Mouse (Mus musculus): ENCODE results near the gene Zfp651. TPM values are rescaled to one million over a fixed set of nuclear protein-coding genes. Genes with fewer than 3 reads are reported as not detected.

Zfp651 gene
- polyA plus RNA-seq, 1 experiment from 2014 or later, result 8.0 TPM

DNA sequence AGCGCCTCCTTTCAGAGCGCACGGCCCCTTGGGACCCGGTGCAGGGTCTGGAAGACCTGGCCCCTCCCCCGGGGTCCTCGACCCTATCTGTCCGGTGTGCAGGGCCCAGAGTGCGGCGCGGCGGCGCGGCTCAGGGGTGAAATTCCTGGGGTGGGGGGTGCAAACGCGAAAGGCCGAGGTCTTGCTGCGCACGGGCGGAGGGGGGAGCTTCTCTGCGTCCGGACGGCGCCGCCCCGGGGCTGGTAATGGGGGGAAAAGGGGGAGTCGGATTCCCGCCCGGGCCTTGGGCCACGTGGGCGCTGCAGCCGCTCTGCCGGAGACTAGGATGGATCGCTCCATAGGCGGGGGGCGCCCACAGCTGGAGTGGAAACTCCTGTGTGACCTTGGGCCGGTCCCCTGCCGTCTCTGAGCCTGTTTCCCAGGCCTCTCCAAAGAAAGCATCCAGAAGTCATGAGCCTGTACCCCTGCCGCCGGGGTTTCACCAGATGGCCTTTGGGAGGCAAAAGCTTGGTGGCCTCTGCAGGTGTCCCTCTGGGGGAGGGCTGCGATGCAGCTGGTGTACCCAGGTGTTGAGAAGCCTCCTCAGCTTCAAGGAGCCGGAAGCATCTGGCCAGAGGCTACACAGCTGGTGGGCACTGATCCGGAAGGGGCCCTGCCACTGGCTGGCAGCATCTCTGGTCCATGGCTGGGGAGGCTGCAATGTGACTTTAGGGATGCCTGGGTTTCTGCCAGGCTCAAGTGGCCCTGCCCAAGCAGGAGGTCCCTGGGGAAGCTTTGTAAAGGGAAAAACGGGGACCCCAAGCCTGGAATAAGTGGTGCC, 1.4 kb downstream of the Zfp651 start:
- peaks cover 26% of the 10 kb centered on the region; the same call in 1 of the 2 replicates for H3K4me1 ChIP-seq (ENCODE audit: control insufficient read depth, insufficient read depth, low read length)
- peak overlapping the region; percentile 93 for H3K27ac ChIP-seq (ENCODE audit: low read depth, low read length)
- no peaks in the 10 kb centered on the region for H3K27me3 ChIP-seq (ENCODE audit: control insufficient read depth, insufficient read depth, low read length)
- H3K9ac ChIP-seq (ENCODE audit: low read depth, low read length), result peak overlapping the region; percentile 92
- H3K4me3 ChIP-seq (ENCODE audit: low read length), result peak overlapping the region; percentile 86
- H3K36me3 ChIP-seq (ENCODE audit: control insufficient read depth, insufficient read depth, low read length), result peaks cover 37% of the 10 kb centered on the region
- 1% methylated on average over 31 of the region's 43 CpGs for WGBS
- H3K4me2 ChIP-seq (replicated peaks; ENCODE audit: low read depth, low read length), result peak overlapping the region; percentile 94
- peak; percentile 74 for ATAC-seq (ENCODE audit: low FRiP score, low TSS enrichment)
- H3K9me3 ChIP-seq (ENCODE audit: control insufficient read depth, low read length), result no peaks in the 10 kb centered on the region

DNA sequence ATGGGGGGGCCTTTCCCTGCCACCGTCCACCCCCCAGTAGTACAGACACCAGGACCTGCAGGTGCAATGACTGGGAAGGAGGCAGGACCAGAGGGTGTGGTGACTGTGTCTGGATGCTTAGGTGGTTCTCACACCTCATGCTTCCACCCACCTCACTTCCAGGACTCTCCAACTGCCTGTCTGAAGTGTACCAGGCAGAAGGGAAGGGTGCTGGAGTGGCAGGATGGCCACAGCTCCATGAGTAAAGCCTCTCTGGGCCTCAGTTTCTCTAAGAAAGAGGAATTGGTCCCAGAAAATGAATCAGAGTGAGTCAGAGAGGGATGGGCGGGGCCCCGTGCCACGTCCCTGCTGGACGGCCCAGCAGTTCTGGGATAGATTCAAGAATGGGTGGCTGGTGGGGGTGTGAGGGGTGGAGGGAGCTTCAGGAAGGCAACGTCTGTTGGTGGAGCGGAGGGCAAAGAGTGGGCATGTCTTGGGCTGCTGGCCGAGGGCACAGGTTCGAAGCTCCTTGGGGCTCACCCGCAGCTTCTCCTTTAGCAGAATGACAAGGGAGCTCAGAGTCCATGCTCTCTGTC, 2.0 kb downstream of the Zfp651 start:
- Histone ChIP-seq H3K4me2 (replicated peaks; ENCODE audit: low read depth, low read length) (peak overlapping the region; percentile 94), H3K4me1 (ENCODE audit: control insufficient read depth, insufficient read depth, low read length) (peaks cover 26% of the 10 kb centered on the region; the same call in 1 of the 2 replicates), H3K27me3 (ENCODE audit: control insufficient read depth, insufficient read depth, low read length) (no peaks in the 10 kb centered on the region), H3K9ac (ENCODE audit: low read depth, low read length) (peak overlapping the region; percentile 92), H3K27ac (ENCODE audit: low read depth, low read length) (no peak overlapping the region), H3K36me3 (ENCODE audit: control insufficient read depth, insufficient read depth, low read length) (peaks cover 38% of the 10 kb centered on the region), H3K4me3 (ENCODE audit: low read length) (peak overlapping the region; percentile 86), H3K9me3 (ENCODE audit: control insufficient read depth, low read length) (no peaks in the 10 kb centered on the region)
- 71% methylated on average over 10 of the region's 10 CpGs for WGBS
- no peak for ATAC-seq (ENCODE audit: low FRiP score, low TSS enrichment)

DNA sequence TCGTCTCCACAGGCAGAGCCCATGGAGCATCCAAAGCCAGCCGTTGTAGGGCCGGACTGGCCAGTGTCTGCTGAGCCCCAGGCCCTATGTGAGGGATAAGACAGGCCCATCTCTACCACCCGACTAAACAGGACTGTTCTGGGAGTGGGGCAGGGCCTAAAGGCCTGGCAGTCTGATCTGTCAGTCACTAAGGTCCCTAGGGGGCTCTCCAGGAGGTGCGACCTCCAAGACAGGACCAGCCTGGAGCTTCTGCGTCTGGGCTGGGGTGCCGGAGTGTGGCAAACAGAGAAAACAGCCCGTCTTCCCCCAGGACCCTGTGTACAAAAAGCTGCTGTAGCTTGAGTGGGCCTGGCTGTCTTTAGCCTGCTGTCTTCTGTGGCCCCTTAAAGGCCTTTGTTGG, 2.7 kb downstream of the Zfp651 start:
- no peak overlapping the region for H3K27ac ChIP-seq (ENCODE audit: low read depth, low read length)
- H3K36me3 ChIP-seq (ENCODE audit: control insufficient read depth, insufficient read depth, low read length), result peaks cover 38% of the 10 kb centered on the region
- ATAC-seq (ENCODE audit: low FRiP score, low TSS enrichment), result no peak
- H3K4me2 ChIP-seq (replicated peaks; ENCODE audit: low read depth, low read length), result no peak overlapping the region
- H3K9me3 ChIP-seq (ENCODE audit: control insufficient read depth, low read length), result no peaks in the 10 kb centered on the region
- H3K27me3 ChIP-seq (ENCODE audit: control insufficient read depth, insufficient read depth, low read length), result no peaks in the 10 kb centered on the region
- H3K4me3 ChIP-seq (ENCODE audit: low read length), result no peak overlapping the region
- no peak overlapping the region for H3K9ac ChIP-seq (ENCODE audit: low read depth, low read length)
- peaks cover 26% of the 10 kb centered on the region; the same call in 1 of the 2 replicates for H3K4me1 ChIP-seq (ENCODE audit: control insufficient read depth, insufficient read depth, low read length)
- WGBS, result 67% methylated on average over 8 of the region's 8 CpGs

DNA sequence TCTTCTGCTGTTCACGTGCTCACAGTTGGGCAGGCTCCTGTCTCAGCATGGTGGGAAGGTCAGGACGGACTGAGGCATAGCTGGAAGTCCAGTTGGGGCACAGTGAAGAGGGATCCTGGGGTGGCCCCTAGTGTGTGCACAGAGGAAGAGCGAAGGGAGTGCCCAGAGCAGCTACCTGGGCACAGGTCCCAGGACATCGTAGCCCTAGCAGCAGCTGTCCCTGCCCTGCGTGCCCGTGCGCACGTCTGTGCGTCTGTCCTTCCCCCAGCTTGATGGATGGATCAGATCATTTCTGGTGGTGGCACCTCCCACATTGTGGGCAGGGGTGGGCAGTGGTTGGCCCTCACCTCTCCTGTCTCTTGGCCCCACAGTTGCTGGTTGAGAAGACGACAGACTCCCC, 3.1 kb downstream of the Zfp651 start:
- Histone ChIP-seq H3K9ac (ENCODE audit: low read depth, low read length) (no peak overlapping the region), H3K4me3 (ENCODE audit: low read length) (no peak overlapping the region), H3K9me3 (ENCODE audit: control insufficient read depth, low read length) (no peaks in the 10 kb centered on the region), H3K27ac (ENCODE audit: low read depth, low read length) (no peak overlapping the region), H3K4me1 (ENCODE audit: control insufficient read depth, insufficient read depth, low read length) (peaks cover 26% of the 10 kb centered on the region; the same call in 1 of the 2 replicates), H3K36me3 (ENCODE audit: control insufficient read depth, insufficient read depth, low read length) (peaks cover 40% of the 10 kb centered on the region), H3K4me2 (replicated peaks; ENCODE audit: low read depth, low read length) (no peak overlapping the region), H3K27me3 (ENCODE audit: control insufficient read depth, insufficient read depth, low read length) (no peaks in the 10 kb centered on the region)
- no peak for ATAC-seq (ENCODE audit: low FRiP score, low TSS enrichment)
- WGBS, result 82% methylated on average over 10 of the region's 10 CpGs

DNA sequence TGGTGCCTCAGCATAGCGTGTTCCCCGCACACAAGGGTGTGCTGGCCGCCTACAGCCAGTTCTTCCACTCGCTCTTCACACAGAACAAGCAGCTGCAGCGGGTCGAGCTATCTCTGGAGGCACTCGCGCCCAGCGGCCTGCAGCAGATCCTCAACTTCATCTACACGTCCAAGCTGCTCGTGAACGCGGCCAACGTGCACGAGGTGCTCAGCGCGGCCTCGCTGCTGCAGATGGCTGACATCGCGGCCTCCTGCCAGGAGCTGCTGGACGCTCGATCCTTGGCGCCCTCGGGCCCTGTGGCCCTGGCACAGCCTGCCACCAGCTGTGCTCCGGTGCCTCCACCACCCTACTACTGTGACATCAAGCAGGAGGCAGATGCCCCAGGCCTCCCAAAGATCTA, 3.6 kb downstream of the Zfp651 start:
- Histone ChIP-seq H3K27me3 (ENCODE audit: control insufficient read depth, insufficient read depth, low read length) (no peaks in the 10 kb centered on the region), H3K9me3 (ENCODE audit: control insufficient read depth, low read length) (no peaks in the 10 kb centered on the region), H3K4me2 (replicated peaks; ENCODE audit: low read depth, low read length) (no peak overlapping the region), H3K4me1 (ENCODE audit: control insufficient read depth, insufficient read depth, low read length) (peaks cover 22% of the 10 kb centered on the region; the same call in 1 of the 2 replicates), H3K4me3 (ENCODE audit: low read length) (no peak overlapping the region), H3K27ac (ENCODE audit: low read depth, low read length) (no peak overlapping the region), H3K9ac (ENCODE audit: low read depth, low read length) (no peak overlapping the region), H3K36me3 (ENCODE audit: control insufficient read depth, insufficient read depth, low read length) (peaks cover 45% of the 10 kb centered on the region)
- 91% methylated on average over 25 of the region's 25 CpGs for WGBS
- no peak for ATAC-seq (ENCODE audit: low FRiP score, low TSS enrichment)

DNA sequence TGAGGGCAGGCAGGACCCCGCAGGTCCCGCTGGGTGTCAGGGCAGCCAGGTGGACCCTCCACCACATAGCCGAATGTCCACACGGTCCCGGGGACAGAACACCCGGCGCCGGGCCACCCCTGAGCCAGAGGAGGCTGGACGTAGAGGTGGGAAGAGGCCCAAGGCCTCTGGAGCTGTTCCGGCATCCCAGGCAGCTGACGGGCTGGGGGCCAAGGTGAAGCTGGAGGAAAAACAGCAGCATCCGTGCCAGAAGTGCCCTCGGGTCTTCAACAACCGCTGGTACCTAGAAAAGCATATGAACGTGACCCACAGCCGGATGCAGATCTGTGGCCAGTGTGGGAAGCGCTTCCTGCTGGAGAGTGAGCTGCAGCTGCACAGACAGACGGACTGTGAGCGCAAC, 4.6 kb downstream of the Zfp651 start:
- 91% methylated on average over 19 of the region's 19 CpGs for WGBS

DNA sequence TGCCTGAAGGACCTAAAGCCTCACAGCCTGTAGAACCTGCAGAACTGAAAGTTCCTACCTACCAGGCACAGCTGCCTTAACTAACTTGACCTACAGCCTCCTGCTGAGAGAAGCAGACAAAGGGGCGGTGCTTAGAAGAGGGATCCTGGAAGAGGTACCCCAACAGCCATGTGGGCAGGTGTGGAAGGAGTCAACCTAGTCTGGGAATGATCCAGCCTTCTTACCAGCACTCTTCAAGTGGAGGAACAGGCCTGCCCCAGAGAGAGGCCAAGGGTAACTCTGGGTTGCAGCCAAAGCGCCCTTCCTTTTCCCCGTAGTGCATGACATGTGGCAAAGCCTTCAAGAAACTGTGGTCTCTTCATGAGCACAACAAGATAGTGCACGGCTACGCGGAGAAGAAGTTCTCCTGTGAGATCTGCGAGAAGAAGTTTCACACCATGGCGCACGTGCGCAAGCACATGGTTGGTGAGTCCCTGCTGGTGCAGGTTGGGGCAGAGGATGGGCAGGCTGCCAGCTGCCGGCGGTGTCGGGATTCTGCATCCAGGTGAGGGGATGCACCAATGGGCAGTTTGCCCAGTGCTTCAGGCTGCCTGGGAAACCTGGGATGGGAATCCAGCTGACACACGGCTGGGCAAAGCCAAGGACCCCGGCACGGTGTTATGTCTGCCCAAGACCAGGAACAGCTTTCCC, 6.2 kb downstream of the Zfp651 start:
- Histone ChIP-seq H3K27me3 (ENCODE audit: control insufficient read depth, insufficient read depth, low read length) (no peaks in the 10 kb centered on the region), H3K4me1 (ENCODE audit: control insufficient read depth, insufficient read depth, low read length) (peaks cover 9% of the 10 kb centered on the region; the same call in 1 of the 2 replicates), H3K9me3 (ENCODE audit: control insufficient read depth, low read length) (no peaks in the 10 kb centered on the region), H3K9ac (ENCODE audit: low read depth, low read length) (no peak overlapping the region), H3K36me3 (ENCODE audit: control insufficient read depth, insufficient read depth, low read length) (peaks cover 53% of the 10 kb centered on the region), H3K4me2 (replicated peaks; ENCODE audit: low read depth, low read length) (no peak overlapping the region), H3K27ac (ENCODE audit: low read depth, low read length) (no peak overlapping the region), H3K4me3 (ENCODE audit: low read length) (no peak overlapping the region)
- 95% methylated on average over 16 of the region's 16 CpGs for WGBS
- ATAC-seq (ENCODE audit: low FRiP score, low TSS enrichment), result no peak

More for the DNA sequence above, 4.6 kb downstream of the Zfp651 start:
- Histone ChIP-seq H3K4me2 (replicated peaks; ENCODE audit: low read depth, low read length) (no peak overlapping the region), H3K4me3 (ENCODE audit: low read length) (no peak overlapping the region), H3K4me1 (ENCODE audit: control insufficient read depth, insufficient read depth, low read length) (peaks cover 15% of the 10 kb centered on the region; the same call in 1 of the 2 replicates), H3K36me3 (ENCODE audit: control insufficient read depth, insufficient read depth, low read length) (peaks cover 53% of the 10 kb centered on the region), H3K9me3 (ENCODE audit: control insufficient read depth, low read length) (no peaks in the 10 kb centered on the region), H3K27ac (ENCODE audit: low read depth, low read length) (no peak overlapping the region), H3K9ac (ENCODE audit: low read depth, low read length) (no peak overlapping the region), H3K27me3 (ENCODE audit: control insufficient read depth, insufficient read depth, low read length) (no peaks in the 10 kb centered on the region)
- no peak for ATAC-seq (ENCODE audit: low FRiP score, low TSS enrichment)

DNA sequence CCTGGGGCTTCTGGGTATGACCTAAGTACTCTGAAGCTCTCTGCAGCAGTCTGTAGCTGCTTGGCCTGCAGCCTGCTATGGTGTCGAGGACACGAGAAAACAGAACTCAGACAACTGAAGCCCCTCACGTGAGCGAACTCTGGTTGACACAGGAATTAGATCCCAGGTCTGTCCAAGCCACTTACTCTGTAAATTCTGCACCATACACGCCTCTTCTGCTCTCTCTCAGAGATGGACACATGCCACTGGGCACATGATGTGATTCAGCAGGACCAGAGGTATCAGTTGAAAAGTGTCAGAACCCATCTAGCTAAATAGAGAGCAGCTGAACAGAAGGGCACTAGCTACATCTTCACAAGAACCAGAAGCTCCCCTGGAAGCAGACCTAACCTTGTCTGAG, 13.3 kb downstream of the Zfp651 start:
- H3K27me3 ChIP-seq (ENCODE audit: control insufficient read depth, insufficient read depth, low read length), result peaks cover 13% of the 10 kb centered on the region
- peaks cover 11% of the 10 kb centered on the region for H3K36me3 ChIP-seq (ENCODE audit: control insufficient read depth, insufficient read depth, low read length)
- H3K4me3 ChIP-seq (ENCODE audit: low read length), result no peak overlapping the region
- no peak overlapping the region for H3K4me2 ChIP-seq (replicated peaks; ENCODE audit: low read depth, low read length)
- 56% methylated on average over 5 of the region's 5 CpGs for WGBS
- H3K27ac ChIP-seq (ENCODE audit: low read depth, low read length), result no peak overlapping the region
- ATAC-seq (ENCODE audit: low FRiP score, low TSS enrichment), result no peak
- no peak overlapping the region for H3K9ac ChIP-seq (ENCODE audit: low read depth, low read length)
- no peaks in the 10 kb centered on the region for H3K4me1 ChIP-seq (ENCODE audit: control insufficient read depth, insufficient read depth, low read length)
- H3K9me3 ChIP-seq (ENCODE audit: control insufficient read depth, low read length), result no peaks in the 10 kb centered on the region
